Mouse (Mus musculus): ENCODE results near the gene S1pr1. TPM values are rescaled to one million over a fixed set of nuclear protein-coding genes. Genes with fewer than 3 reads are reported as not detected.

S1pr1 gene
- polyA plus RNA-seq, 1 experiment = 3.1 TPM

DNA sequence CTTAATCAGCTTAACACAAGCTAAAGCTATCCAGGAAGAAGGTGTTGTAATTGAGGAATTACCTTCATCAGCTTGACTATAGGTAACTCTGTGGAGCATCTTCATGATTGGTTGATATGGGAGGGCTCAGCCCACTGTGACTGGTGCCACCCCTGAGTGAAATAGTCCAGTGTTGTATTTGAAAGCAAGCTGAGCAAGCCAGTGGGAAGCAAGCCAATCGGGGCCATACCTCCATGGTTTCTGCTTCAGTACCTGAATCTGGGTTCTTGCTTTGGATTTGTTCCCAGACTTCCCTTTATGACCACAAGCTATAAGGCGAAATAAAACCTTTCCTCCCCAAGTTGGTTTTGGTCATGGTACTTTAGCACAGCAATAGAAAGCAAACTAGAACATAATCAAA, 47.7 kb downstream of the S1pr1 start:
- H3K4me2 ChIP-seq (ENCODE audit: low read depth) = no peak overlapping the region
- TF ChIP-seq MYOG (IDR thresholded peaks at IDR 0.05; ENCODE audit: control insufficient read depth in 1 of 3, insufficient read depth in 1 of 3, insufficient read length in 2 of 3, low read depth in 2 of 3) (no peak), TCF12 (IDR thresholded peaks at IDR 0.05; ENCODE audit: insufficient read depth, poor library complexity, severe bottlenecking) (no peak), SRF (IDR thresholded peaks at IDR 0.05; ENCODE audit: control insufficient read depth, insufficient read length, low read depth) (no peak), POLR2A (IDR thresholded peaks at IDR 0.05; ENCODE audit: insufficient read length, low read depth) (no peak), POLR2AphosphoS2 (IDR thresholded peaks at IDR 0.05; ENCODE audit: insufficient read length, low read depth) (no peak), MAX (IDR thresholded peaks at IDR 0.05; ENCODE audit: low read depth) (no peak), CEBPB (IDR thresholded peaks at IDR 0.05; ENCODE audit: insufficient read depth, poor library complexity, severe bottlenecking) (no peak), TCF3 (IDR thresholded peaks at IDR 0.05; ENCODE audit: insufficient read length, low read depth) (no peak), MYOD1 (IDR thresholded peaks at IDR 0.05; ENCODE audit: control insufficient read depth in 1 of 3, insufficient read length in 2 of 3, low read depth in 2 of 3) (no peak), E2F4 (IDR thresholded peaks at IDR 0.05; ENCODE audit: insufficient read depth) (no peak), REST (IDR thresholded peaks at IDR 0.05; ENCODE audit: insufficient read depth, insufficient read length) (no peak), USF1 (IDR thresholded peaks at IDR 0.05; ENCODE audit: low read depth) (no peak)
- H3K4me3 ChIP-seq = no peak overlapping the region
- no peak overlapping the region for H3ac ChIP-seq (ENCODE audit: control insufficient read depth, insufficient read length)
- no peaks in the 10 kb centered on the region for H3K79me2 ChIP-seq (ENCODE audit: control insufficient read depth, insufficient read depth)
- H3K36me3 ChIP-seq (ENCODE audit: control insufficient read depth, insufficient read depth) = no peaks in the 10 kb centered on the region
- H3K27me3 ChIP-seq (ENCODE audit: control insufficient read depth, insufficient read depth, insufficient read length) = no peaks in the 10 kb centered on the region

DNA sequence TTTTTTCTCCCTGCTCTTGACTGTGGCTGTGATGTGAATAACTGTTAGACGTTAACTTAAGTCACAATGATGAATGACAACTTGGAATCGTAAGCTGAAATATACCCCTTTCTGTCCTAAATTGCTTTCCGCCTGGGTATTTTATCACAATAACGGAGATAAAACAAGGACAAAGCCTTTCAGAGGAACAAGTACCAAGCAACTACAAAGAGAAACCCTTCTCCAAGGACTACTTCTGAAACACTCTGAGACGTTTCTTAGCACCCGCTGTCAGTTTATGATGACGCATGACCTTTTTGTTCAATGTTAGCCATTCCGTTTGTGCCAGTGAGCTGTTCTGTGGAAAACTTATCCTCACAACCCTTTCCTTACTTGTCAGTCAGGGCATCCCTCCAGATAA, 48.3 kb downstream of the S1pr1 start:
- Histone ChIP-seq H3K27me3 (ENCODE audit: control insufficient read depth, insufficient read depth, insufficient read length) (no peaks in the 10 kb centered on the region), H3ac (ENCODE audit: control insufficient read depth, insufficient read length) (no peak overlapping the region), H3K36me3 (ENCODE audit: control insufficient read depth, insufficient read depth) (no peaks in the 10 kb centered on the region), H3K79me2 (ENCODE audit: control insufficient read depth, insufficient read depth) (no peaks in the 10 kb centered on the region), H3K4me2 (ENCODE audit: low read depth) (no peak overlapping the region), H3K4me3 (no peak overlapping the region)
- TF ChIP-seq POLR2AphosphoS2 (IDR thresholded peaks at IDR 0.05; ENCODE audit: insufficient read length, low read depth) (no peak), MAX (IDR thresholded peaks at IDR 0.05; ENCODE audit: low read depth) (no peak), REST (IDR thresholded peaks at IDR 0.05; ENCODE audit: insufficient read depth, insufficient read length) (no peak), TCF12 (IDR thresholded peaks at IDR 0.05; ENCODE audit: insufficient read depth, poor library complexity, severe bottlenecking) (no peak), MYOD1 (IDR thresholded peaks at IDR 0.05; ENCODE audit: control insufficient read depth in 1 of 3, insufficient read length in 2 of 3, low read depth in 2 of 3) (no peak), E2F4 (IDR thresholded peaks at IDR 0.05; ENCODE audit: insufficient read depth) (no peak), CEBPB (IDR thresholded peaks at IDR 0.05; ENCODE audit: insufficient read depth, poor library complexity, severe bottlenecking) (no peak), MYOG (IDR thresholded peaks at IDR 0.05; ENCODE audit: control insufficient read depth in 1 of 3, insufficient read depth in 1 of 3, insufficient read length in 2 of 3, low read depth in 2 of 3) (no peak), POLR2A (IDR thresholded peaks at IDR 0.05; ENCODE audit: insufficient read length, low read depth) (no peak), USF1 (IDR thresholded peaks at IDR 0.05; ENCODE audit: low read depth) (no peak)

DNA sequence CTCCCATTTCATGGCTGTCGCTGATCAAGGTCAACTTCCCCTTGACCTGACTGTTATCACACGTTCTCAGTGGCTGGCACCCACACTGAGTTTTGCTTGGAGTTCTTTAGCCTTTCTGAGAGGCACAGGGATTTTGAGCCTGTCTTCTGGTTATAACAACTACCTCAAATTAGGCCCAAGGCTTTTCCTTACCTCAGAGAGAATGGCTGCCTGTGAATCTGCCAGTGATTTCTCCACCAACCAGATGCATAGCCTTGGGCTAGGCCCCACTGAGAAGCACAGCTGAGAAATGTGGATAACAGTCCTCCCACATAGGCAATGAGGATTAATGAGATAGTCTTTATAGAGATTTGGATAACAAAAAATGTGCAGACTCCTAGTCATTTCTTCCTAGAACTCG, 50.4 kb downstream of the S1pr1 start:
- no peaks in the 10 kb centered on the region for H3K36me3 ChIP-seq (ENCODE audit: control insufficient read depth, insufficient read depth)
- H3K27me3 ChIP-seq (ENCODE audit: control insufficient read depth, insufficient read depth, insufficient read length) = no peaks in the 10 kb centered on the region
- H3K4me3 ChIP-seq = no peak overlapping the region
- no peak overlapping the region for H3K4me2 ChIP-seq (ENCODE audit: low read depth)
- no peak overlapping the region for H3ac ChIP-seq (ENCODE audit: control insufficient read depth, insufficient read length)
- no peak for TF ChIP-seq CEBPB (IDR thresholded peaks at IDR 0.05; ENCODE audit: insufficient read depth, poor library complexity, severe bottlenecking)
- TF ChIP-seq POLR2AphosphoS2 (IDR thresholded peaks at IDR 0.05; ENCODE audit: insufficient read length, low read depth) = no peak
- TF ChIP-seq E2F4 (IDR thresholded peaks at IDR 0.05; ENCODE audit: insufficient read depth) = no peak
- TF ChIP-seq MAX (IDR thresholded peaks at IDR 0.05; ENCODE audit: low read depth) = no peak
- TF ChIP-seq TCF3 (IDR thresholded peaks at IDR 0.05; ENCODE audit: insufficient read length, low read depth) = no peak
- TF ChIP-seq REST (IDR thresholded peaks at IDR 0.05; ENCODE audit: insufficient read depth, insufficient read length) = no peak
- TF ChIP-seq USF1 (IDR thresholded peaks at IDR 0.05; ENCODE audit: low read depth) = no peak
- TF ChIP-seq TCF12 (IDR thresholded peaks at IDR 0.05; ENCODE audit: insufficient read depth, poor library complexity, severe bottlenecking) = no peak
- no peak for TF ChIP-seq MYOG (IDR thresholded peaks at IDR 0.05; ENCODE audit: control insufficient read depth in 1 of 3, insufficient read depth in 1 of 3, insufficient read length in 2 of 3, low read depth in 2 of 3)
- TF ChIP-seq MYOD1 (IDR thresholded peaks at IDR 0.05; ENCODE audit: control insufficient read depth in 1 of 3, insufficient read length in 2 of 3, low read depth in 2 of 3) = no peak
- TF ChIP-seq SRF (IDR thresholded peaks at IDR 0.05; ENCODE audit: control insufficient read depth, insufficient read length, low read depth) = no peak
- TF ChIP-seq POLR2A (IDR thresholded peaks at IDR 0.05; ENCODE audit: insufficient read length, low read depth) = no peak
- no peaks in the 10 kb centered on the region for H3K79me2 ChIP-seq (ENCODE audit: control insufficient read depth, insufficient read depth)

DNA sequence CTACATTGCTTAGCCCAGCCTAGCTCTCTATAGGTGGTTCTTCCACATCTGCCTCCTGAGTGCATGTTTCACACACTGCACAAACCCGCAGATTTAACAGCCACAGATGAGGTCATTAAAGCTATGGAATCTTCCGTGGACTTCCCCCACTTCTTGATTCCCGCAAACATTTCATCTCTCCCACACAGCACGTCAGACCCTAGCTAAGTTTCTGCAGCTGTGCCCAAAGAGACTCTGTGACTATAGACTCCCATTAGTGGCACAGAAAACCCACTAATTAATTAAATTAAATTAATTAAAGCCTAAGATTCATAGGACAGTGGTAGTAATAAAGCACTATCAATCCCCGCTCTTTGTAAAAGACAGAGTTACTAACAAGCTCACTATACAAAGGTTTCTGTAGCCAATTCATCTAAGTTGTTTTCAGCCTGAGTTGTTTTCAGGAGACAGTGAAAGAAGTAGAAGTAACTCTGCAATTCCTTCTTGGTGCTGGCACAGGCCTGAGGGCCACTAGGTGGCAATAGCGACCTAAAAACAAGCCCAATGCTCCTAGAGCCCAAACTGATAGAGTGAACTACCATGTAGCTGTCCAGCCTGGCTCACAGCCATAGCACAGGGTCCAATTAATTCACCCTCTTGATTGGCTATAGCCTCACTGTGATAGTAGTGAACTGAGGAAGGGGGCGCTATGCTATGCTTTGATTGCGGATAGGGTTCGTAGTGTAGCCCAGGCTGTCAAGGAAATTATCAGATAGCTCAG, 54.0 kb downstream of the S1pr1 start:
- no peaks in the 10 kb centered on the region for H3K36me3 ChIP-seq (ENCODE audit: control insufficient read depth, insufficient read depth)
- no peaks in the 10 kb centered on the region for H3K79me2 ChIP-seq (ENCODE audit: control insufficient read depth, insufficient read depth)
- no peak for TF ChIP-seq REST (IDR thresholded peaks at IDR 0.05; ENCODE audit: insufficient read depth, insufficient read length)
- TF ChIP-seq POLR2A (IDR thresholded peaks at IDR 0.05; ENCODE audit: insufficient read length, low read depth) = no peak
- no peak for TF ChIP-seq MYOG (IDR thresholded peaks at IDR 0.05; ENCODE audit: control insufficient read depth in 1 of 3, insufficient read depth in 1 of 3, insufficient read length in 2 of 3, low read depth in 2 of 3)
- no peak for TF ChIP-seq MAX (IDR thresholded peaks at IDR 0.05; ENCODE audit: low read depth)
- no peak for TF ChIP-seq TCF3 (IDR thresholded peaks at IDR 0.05; ENCODE audit: insufficient read length, low read depth)
- TF ChIP-seq MYOD1 (IDR thresholded peaks at IDR 0.05; ENCODE audit: control insufficient read depth in 1 of 3, insufficient read length in 2 of 3, low read depth in 2 of 3) = no peak
- no peak for TF ChIP-seq E2F4 (IDR thresholded peaks at IDR 0.05; ENCODE audit: insufficient read depth)
- TF ChIP-seq POLR2AphosphoS2 (IDR thresholded peaks at IDR 0.05; ENCODE audit: insufficient read length, low read depth) = no peak
- TF ChIP-seq USF1 (IDR thresholded peaks at IDR 0.05; ENCODE audit: low read depth) = no peak
- no peak for TF ChIP-seq CEBPB (IDR thresholded peaks at IDR 0.05; ENCODE audit: insufficient read depth, poor library complexity, severe bottlenecking)
- TF ChIP-seq TCF12 (IDR thresholded peaks at IDR 0.05; ENCODE audit: insufficient read depth, poor library complexity, severe bottlenecking) = no peak
- TF ChIP-seq SRF (IDR thresholded peaks at IDR 0.05; ENCODE audit: control insufficient read depth, insufficient read length, low read depth) = no peak
- no peak overlapping the region for H3ac ChIP-seq (ENCODE audit: control insufficient read depth, insufficient read length)
- H3K4me3 ChIP-seq = no peak overlapping the region
- H3K4me2 ChIP-seq (ENCODE audit: low read depth) = no peak overlapping the region
- H3K27me3 ChIP-seq (ENCODE audit: control insufficient read depth, insufficient read depth, insufficient read length) = no peaks in the 10 kb centered on the region

Other genes starting within 250 kb of the S1pr1 start
- 8.8 TPM for gene Dph5, start 172.8 kb upstream of the S1pr1 start, polyA plus RNA-seq (2012; fragmentation: generic; extraction: Trizol)